Mouse (Mus musculus) myocyte (in vitro differentiated cells): ENCODE measurements at regions not wholly inside any gene's neighbourhood (a gene's known extent, or its start where the extent isn't known, plus 50 kb on each side); places are given as distances from the start of the nearest gene placed in this dataset.

ENCODE experiments used
- H3K27me3 ChIP-seq: one replicate; pipeline ENCODE4 v1.6.1; 2011; ENCODE audit not compliant: control insufficient read depth, insufficient read depth, insufficient read length
- H3K36me3 ChIP-seq: one replicate; pipeline ENCODE4 v1.6.1; 2011; ENCODE audit not compliant: control insufficient read depth, insufficient read depth
- H3K4me2 ChIP-seq: one replicate; pipeline ENCODE4 v1.6.1; 2011; ENCODE audit warnings: low read depth, control low read depth
- H3K4me3 ChIP-seq: one replicate; pipeline ENCODE4 v1.5.1; 2011; ENCODE audit warnings: mild to moderate bottlenecking, control low read depth, moderate library complexity
- H3K79me2 ChIP-seq: one replicate; pipeline ENCODE4 v1.6.1; 2011; ENCODE audit not compliant: control insufficient read depth, insufficient read depth
- H3ac ChIP-seq: one replicate; pipeline ENCODE4 v1.6.1; 2011; ENCODE audit not compliant: control insufficient read depth, insufficient read length
- CEBPB ChIP-seq: IDR thresholded peaks from 2 replicates; pipeline ENCODE4 v1.6.1; 2011; ENCODE audit warnings: mild to moderate bottlenecking, moderate library complexity; ENCODE audit not compliant: poor library complexity, insufficient read depth, severe bottlenecking
- E2F4 ChIP-seq: IDR thresholded peaks from one replicate; pipeline ENCODE4 v1.6.1; 2011; ENCODE audit warnings: mild to moderate bottlenecking, control low read depth, moderate library complexity; ENCODE audit not compliant: insufficient read depth
- MAX ChIP-seq: IDR thresholded peaks from one replicate; pipeline ENCODE4 v1.6.1; 2011; ENCODE audit warnings: low read depth, mild to moderate bottlenecking, control low read depth
- MYOD1 ChIP-seq, 3 experiments: IDR thresholded peaks; one replicate each; pipeline ENCODE4 v1.6.1; 2011; ENCODE audit warnings: control low read depth in 2 of 3, low read depth in 2 of 3, mild to moderate bottlenecking in 2 of 3, moderate library complexity in 1 of 3; ENCODE audit not compliant: insufficient read length in 2 of 3, control insufficient read depth in 1 of 3
- MYOG ChIP-seq, 3 experiments: IDR thresholded peaks; one replicate each; pipeline ENCODE4 v1.6.1; 2011; ENCODE audit warnings: control low read depth in 2 of 3, low read depth in 2 of 3, mild to moderate bottlenecking in 2 of 3; ENCODE audit not compliant: insufficient read length in 2 of 3, control insufficient read depth in 1 of 3, insufficient read depth in 1 of 3
- POLR2A ChIP-seq: IDR thresholded peaks from one replicate; pipeline ENCODE4 v1.6.1; 2011; ENCODE audit warnings: low read depth, mild to moderate bottlenecking, control low read depth, moderate library complexity; ENCODE audit not compliant: insufficient read length
- POLR2AphosphoS2 ChIP-seq: IDR thresholded peaks from one replicate; pipeline ENCODE4 v1.6.1; 2011; ENCODE audit warnings: low read depth, control low read depth; ENCODE audit not compliant: insufficient read length
- REST ChIP-seq: IDR thresholded peaks from one replicate; pipeline ENCODE4 v1.6.1; 2011; ENCODE audit warnings: mild to moderate bottlenecking, control low read depth, moderate library complexity; ENCODE audit not compliant: insufficient read depth, insufficient read length
- SRF ChIP-seq: IDR thresholded peaks from one replicate; pipeline ENCODE4 v1.6.1; 2011; ENCODE audit warnings: low read depth; ENCODE audit not compliant: control insufficient read depth, insufficient read length
- TCF12 ChIP-seq: IDR thresholded peaks from one replicate; pipeline ENCODE4 v1.6.1; 2011; ENCODE audit warnings: mild to moderate bottlenecking, control low read depth; ENCODE audit not compliant: poor library complexity, insufficient read depth, severe bottlenecking
- TCF3 ChIP-seq: IDR thresholded peaks from one replicate; pipeline ENCODE4 v1.6.1; 2011; ENCODE audit warnings: low read depth, control low read depth; ENCODE audit not compliant: insufficient read length
- USF1 ChIP-seq: IDR thresholded peaks from one replicate; pipeline ENCODE4 v1.6.1; 2011; ENCODE audit warnings: low read depth, mild to moderate bottlenecking, control low read depth, moderate library complexity

DNA sequence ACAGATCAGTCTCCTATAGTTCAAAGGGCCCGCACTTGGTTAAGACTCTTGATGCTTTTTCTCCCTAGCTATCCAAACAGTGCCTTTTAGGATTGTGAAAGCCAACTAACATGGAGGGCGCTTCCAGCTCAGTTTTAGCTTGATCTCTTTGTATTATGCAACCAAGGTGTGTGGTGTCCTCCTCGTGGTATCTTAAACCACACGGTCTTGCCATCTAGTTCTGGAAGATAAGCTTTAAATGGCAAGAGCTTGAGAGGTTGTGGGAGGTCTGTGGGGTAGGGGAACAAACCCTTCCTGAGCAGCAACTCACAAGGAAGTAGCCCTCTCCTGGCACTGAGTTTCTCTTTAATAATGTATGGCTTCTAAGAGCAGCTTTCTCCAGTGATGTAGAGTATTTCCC is 241.5 kb downstream of the Csl start:
- Histone ChIP-seq H3K79me2 (no peaks in the 10 kb centered on the region), H3K4me2 (no peak overlapping the region), H3ac (no peak overlapping the region), H3K27me3 (no peaks in the 10 kb centered on the region), H3K4me3 (no peak overlapping the region), H3K36me3 (no peaks in the 10 kb centered on the region)
- TF ChIP-seq E2F4 (no peak), POLR2AphosphoS2 (no peak), TCF12 (no peak), USF1 (no peak), MYOD1 (IDR thresholded peaks at IDR 0.05; ENCODE audit: control insufficient read depth in 1 of 3, insufficient read length in 2 of 3, low read depth in 2 of 3) (no peak), MYOG (IDR thresholded peaks at IDR 0.05; ENCODE audit: control insufficient read depth in 1 of 3, insufficient read depth in 1 of 3, insufficient read length in 2 of 3, low read depth in 2 of 3) (no peak), TCF3 (no peak), CEBPB (no peak), POLR2A (no peak), SRF (no peak), MAX (no peak), REST (no peak)

DNA sequence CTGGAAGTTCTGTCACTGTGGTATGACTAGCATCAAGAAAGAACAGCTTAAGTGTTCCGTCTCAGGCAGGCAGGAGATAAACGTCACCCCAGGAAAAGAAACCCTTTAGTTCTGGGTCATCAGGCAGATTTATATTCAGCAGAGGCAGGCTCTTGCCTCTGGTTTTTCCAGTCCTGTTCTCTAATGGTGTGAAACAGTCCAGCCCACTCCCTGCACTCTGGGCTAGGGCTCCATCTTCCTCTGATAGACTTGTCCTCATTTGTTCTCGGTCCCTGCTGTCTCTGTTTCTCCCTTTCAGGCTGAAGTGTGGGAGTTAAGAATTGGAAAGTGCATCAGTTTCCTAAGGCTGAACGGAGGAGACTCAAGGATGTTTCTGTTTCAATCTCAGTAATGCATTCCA is 240.0 kb downstream of the Csl start:
- Histone ChIP-seq H3K4me3 (no peak overlapping the region), H3K79me2 (no peaks in the 10 kb centered on the region), H3ac (no peak overlapping the region), H3K36me3 (no peaks in the 10 kb centered on the region), H3K27me3 (no peaks in the 10 kb centered on the region), H3K4me2 (no peak overlapping the region)
- no peak for TF ChIP-seq E2F4
- no peak for TF ChIP-seq MAX
- no peak for TF ChIP-seq SRF
- no peak for TF ChIP-seq TCF12
- no peak for TF ChIP-seq MYOD1 (IDR thresholded peaks at IDR 0.05; ENCODE audit: control insufficient read depth in 1 of 3, insufficient read length in 2 of 3, low read depth in 2 of 3)
- TF ChIP-seq POLR2A = no peak
- TF ChIP-seq USF1 = no peak
- no peak for TF ChIP-seq CEBPB
- TF ChIP-seq REST = no peak
- TF ChIP-seq TCF3 = no peak
- no peak for TF ChIP-seq MYOG (IDR thresholded peaks at IDR 0.05; ENCODE audit: control insufficient read depth in 1 of 3, insufficient read depth in 1 of 3, insufficient read length in 2 of 3, low read depth in 2 of 3)
- no peak for TF ChIP-seq POLR2AphosphoS2

DNA sequence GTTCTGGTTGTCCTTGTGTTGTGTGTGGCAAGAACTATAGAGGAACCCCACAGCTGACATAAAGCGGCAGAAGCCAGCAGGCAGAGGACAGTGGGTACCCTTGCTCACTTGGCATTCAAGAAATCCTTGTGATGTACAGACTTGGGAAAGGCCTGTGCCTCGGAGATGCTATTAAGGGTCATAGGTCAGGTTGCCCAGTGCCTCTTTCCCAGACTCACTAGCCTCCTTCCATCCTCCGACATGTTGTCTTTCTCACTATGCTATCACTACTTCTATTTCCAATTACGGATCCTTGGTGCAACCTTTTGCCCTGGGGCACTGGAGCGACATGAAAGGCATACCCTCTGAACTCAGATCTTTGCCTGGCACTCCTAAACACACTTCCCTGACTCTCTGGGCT is 235.6 kb downstream of the Csl start:
- Histone ChIP-seq H3K79me2 (no peaks in the 10 kb centered on the region), H3K4me2 (no peak overlapping the region), H3K4me3 (no peak overlapping the region), H3K36me3 (no peaks in the 10 kb centered on the region), H3ac (no peak overlapping the region), H3K27me3 (no peaks in the 10 kb centered on the region)
- no peak for TF ChIP-seq POLR2A
- no peak for TF ChIP-seq USF1

DNA sequence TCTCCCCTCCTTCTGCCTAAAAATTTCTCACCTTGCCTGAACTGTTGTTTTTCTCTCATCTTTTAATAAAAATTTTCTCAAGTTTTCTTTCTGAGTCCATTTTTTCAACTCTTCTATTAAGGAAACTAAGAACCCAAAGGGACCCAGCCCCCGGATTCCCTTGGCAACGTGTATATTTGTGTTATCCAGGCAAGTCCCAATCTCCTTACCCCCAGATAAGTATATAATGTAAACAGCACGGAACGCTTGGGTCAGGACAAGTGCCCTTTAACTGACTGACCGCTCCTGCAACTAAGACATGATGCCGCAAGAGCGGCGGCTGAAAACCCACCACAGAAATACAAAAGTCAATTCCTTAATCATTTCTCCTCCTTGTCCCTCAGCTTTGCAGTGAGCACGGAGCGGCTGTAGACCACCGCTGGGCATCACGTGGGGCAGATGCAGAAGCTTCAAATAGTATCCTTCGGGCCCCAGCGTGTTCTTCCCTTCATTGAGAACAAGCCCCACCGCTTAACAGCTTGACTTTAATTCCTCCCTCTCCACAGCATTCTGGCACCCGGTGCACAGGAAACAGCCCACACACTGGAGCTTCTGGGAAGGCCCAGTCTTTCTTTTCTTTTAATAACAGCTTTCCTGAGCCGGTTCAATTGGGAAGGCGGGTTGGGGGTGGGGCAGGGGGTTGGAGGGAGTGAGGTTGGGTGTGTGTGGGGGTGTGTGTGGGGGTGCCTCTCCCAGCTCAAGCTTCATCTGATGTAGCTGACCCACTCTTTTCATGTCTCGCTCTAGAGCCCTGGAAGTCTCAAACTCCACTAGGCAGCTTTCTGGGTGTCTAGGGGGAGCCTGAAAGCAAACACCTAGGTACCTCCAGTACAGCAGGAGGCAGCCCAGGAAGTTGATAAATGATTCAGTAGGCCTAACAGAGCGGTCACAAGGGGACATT is 234.9 kb downstream of the Csl start:
- no peaks in the 10 kb centered on the region for H3K36me3 ChIP-seq
- H3K27me3 ChIP-seq = no peaks in the 10 kb centered on the region
- no peak overlapping the region for H3ac ChIP-seq
- H3K4me3 ChIP-seq = no peak overlapping the region
- no peaks in the 10 kb centered on the region for H3K79me2 ChIP-seq
- no peak overlapping the region for H3K4me2 ChIP-seq
- TF ChIP-seq REST (no peak), CEBPB (no peak), TCF3 (no peak), POLR2A (no peak), MYOD1 (IDR thresholded peaks at IDR 0.05; ENCODE audit: control insufficient read depth in 1 of 3, insufficient read length in 2 of 3, low read depth in 2 of 3) (no peak)

DNA sequence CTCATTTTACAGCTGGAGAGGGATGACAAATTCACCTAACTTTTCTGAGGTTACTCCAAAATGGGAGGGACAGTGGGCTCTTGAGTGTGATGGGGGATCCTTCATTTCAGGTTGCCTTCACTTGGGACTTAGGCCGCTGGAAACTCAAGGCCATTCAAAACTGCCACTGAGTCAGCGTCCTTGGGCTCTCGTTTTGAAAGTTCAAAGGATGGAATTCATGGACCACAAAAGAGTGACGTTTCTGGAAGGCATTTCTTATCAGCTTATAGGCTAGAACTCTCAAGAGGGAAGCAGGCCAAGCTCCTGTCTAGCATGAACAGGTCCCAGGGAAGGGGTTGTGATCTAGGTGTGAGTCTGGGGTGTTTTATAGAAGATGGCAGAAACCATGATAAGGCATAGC is 233.3 kb downstream of the Csl start:
- no peak overlapping the region for H3ac ChIP-seq
- H3K4me2 ChIP-seq = no peak overlapping the region
- no peaks in the 10 kb centered on the region for H3K36me3 ChIP-seq
- TF ChIP-seq MYOG (IDR thresholded peaks at IDR 0.05; ENCODE audit: control insufficient read depth in 1 of 3, insufficient read depth in 1 of 3, insufficient read length in 2 of 3, low read depth in 2 of 3) = no peak
- TF ChIP-seq MYOD1 (IDR thresholded peaks at IDR 0.05; ENCODE audit: control insufficient read depth in 1 of 3, insufficient read length in 2 of 3, low read depth in 2 of 3) = no peak
- no peak for TF ChIP-seq POLR2A
- TF ChIP-seq REST = no peak
- no peak for TF ChIP-seq TCF12
- TF ChIP-seq CEBPB = no peak
- no peak for TF ChIP-seq MAX
- no peak for TF ChIP-seq E2F4
- no peak for TF ChIP-seq TCF3
- TF ChIP-seq USF1 = no peak
- no peak for TF ChIP-seq POLR2AphosphoS2
- no peak for TF ChIP-seq SRF
- no peaks in the 10 kb centered on the region for H3K79me2 ChIP-seq
- H3K27me3 ChIP-seq = no peaks in the 10 kb centered on the region
- no peak overlapping the region for H3K4me3 ChIP-seq
